Mouse (Mus musculus) ovary, adult 2 months (tissue): ENCODE measurements around the gene Mus81. TPM values are rescaled to one million over a fixed set of nuclear protein-coding genes. Genes with fewer than 3 reads are reported as not detected.

Source experiments
- polyA plus RNA-seq: library from polyadenylated mRNA; depleted of rRNA; stranded (reverse); fragments of >200 nt; gene quantifications from 2 replicates; pipeline ENCODE4 v1.2.3, GENCODE M21; 2012; rRNA removed

The Mus81 gene
- polyA plus RNA-seq: 78.2 and 88.4 TPM in 2 replicates

GRCm38 (mm10) chr19:5487768-5488550 is at the start of gene Mus81:
Mus81 (minus strand) TSS chr19:5488402.

GRCm38 (mm10) chr19:5510031-5511026 is 22.1 kb upstream of the Mus81 start, which contains the start of gene Snx32:
Snx32 (minus strand) TSS chr19:5510538.

GRCm38 (mm10) chr19:5503687-5504086 is 15.5 kb upstream of the Mus81 start, which contains the start of gene 1700020D05Rik:
1700020D05Rik (minus strand) TSS chr19:5503787.

GRCm38 (mm10) chr19:5490313-5490897 is 2.2 kb upstream of the Mus81 start, which contains the start of gene Cfl1:
Cfl1 (plus strand) TSS chr19:5490455.

GRCm38 (mm10) chr19:5473720-5474119 is 14.5 kb downstream of the Mus81 start, which contains the start of gene Efemp2:
Efemp2 (plus strand) TSS chr19:5473954.

GRCm38 (mm10) chr19:5468374-5468773 is 19.8 kb downstream of the Mus81 start, which contains the start of gene Ctsw:
Ctsw (minus strand) TSS chr19:5468507.

GRCm38 (mm10) chr19:5460465-5460911 is 27.7 kb downstream of the Mus81 start, which contains the start of gene Fibp:
Fibp (plus strand) TSS chr19:5460615.

GRCm38 (mm10) chr19:5457746-5458442 is 30.3 kb downstream of the Mus81 start, which contains the start of gene Ccdc85b:
Ccdc85b (minus strand) TSS chr19:5457894.

GRCm38 (mm10) chr19:5447515-5448353 is 40.5 kb downstream of the Mus81 start, which contains the start of gene Fosl1:
Fosl1 (plus strand) TSS chr19:5447547.

Other genes starting within 250 kb of the Mus81 start
- gene Pacs1, start 215.3 kb downstream of the Mus81 start, polyA plus RNA-seq: 59.2 and 59.9 TPM in 2 replicates
- gene Sf3b2, start 192.9 kb downstream of the Mus81 start, polyA plus RNA-seq: 146 and 169 TPM in 2 replicates
- 0.67 and 0.79 TPM in 2 replicates for gene Gal3st3, start 190.1 kb downstream of the Mus81 start, polyA plus RNA-seq
- gene Catsper1, start 152.7 kb downstream of the Mus81 start, polyA plus RNA-seq: not detected in 2 replicates
- gene Cst6, start 138.8 kb downstream of the Mus81 start, polyA plus RNA-seq: 7.1 and 12.9 TPM in 2 replicates
- 19.4 and 21.0 TPM in 2 replicates for gene Eif1ad, start 121.7 kb downstream of the Mus81 start, polyA plus RNA-seq
- 123 and 155 TPM in 2 replicates for gene Banf1, start 121.2 kb downstream of the Mus81 start, polyA plus RNA-seq
- 15.7 and 18.4 TPM in 2 replicates for gene Sart1, start 99.7 kb downstream of the Mus81 start, polyA plus RNA-seq
- gene Tsga10ip, start 85.9 kb downstream of the Mus81 start, polyA plus RNA-seq: 4.9 and 5.6 TPM in 2 replicates
- 86.3 and 111 TPM in 2 replicates for gene Drap1, start 63.4 kb downstream of the Mus81 start, polyA plus RNA-seq
- 115 and 124 TPM in 2 replicates for gene AI837181, start 63.3 kb downstream of the Mus81 start, polyA plus RNA-seq
- gene Fosl1, start 40.9 kb downstream of the Mus81 start, polyA plus RNA-seq: 4.3 and 7.9 TPM in 2 replicates
- 12.3 and 17.9 TPM in 2 replicates for gene Ccdc85b, start 30.5 kb downstream of the Mus81 start, polyA plus RNA-seq
- gene Fibp, start 27.8 kb downstream of the Mus81 start, polyA plus RNA-seq: 118 and 164 TPM in 2 replicates
- 1.5 and 2.4 TPM in 2 replicates for gene Ctsw, start 19.9 kb downstream of the Mus81 start, polyA plus RNA-seq
- 205 and 258 TPM in 2 replicates for gene Efemp2, start 14.4 kb downstream of the Mus81 start, polyA plus RNA-seq
- 447 and 670 TPM in 2 replicates for gene Cfl1, start 2.1 kb upstream of the Mus81 start, polyA plus RNA-seq
- gene 1700020D05Rik, start 15.4 kb upstream of the Mus81 start, polyA plus RNA-seq: 1.00 and 1.3 TPM in 2 replicates
- 17.6 and 19.1 TPM in 2 replicates for gene Snx32, start 22.1 kb upstream of the Mus81 start, polyA plus RNA-seq
- gene Ovol1, start 72.2 kb upstream of the Mus81 start, polyA plus RNA-seq: 0.87 and 1.1 TPM in 2 replicates
- 15.5 and 16.1 TPM in 2 replicates for gene Ap5b1, start 79.6 kb upstream of the Mus81 start, polyA plus RNA-seq
- gene Rnaseh2c, start 113.5 kb upstream of the Mus81 start, polyA plus RNA-seq: 93.6 and 93.9 TPM in 2 replicates
- gene Kat5, start 121.8 kb upstream of the Mus81 start, polyA plus RNA-seq: 56.6 and 61.2 TPM in 2 replicates
- 109 and 128 TPM in 2 replicates for gene Rela, start 149.1 kb upstream of the Mus81 start, polyA plus RNA-seq
- 110 and 149 TPM in 2 replicates for gene Sipa1, start 175.3 kb upstream of the Mus81 start, polyA plus RNA-seq
- gene Map3k11, start 200.3 kb upstream of the Mus81 start, polyA plus RNA-seq: 89.5 and 98.2 TPM in 2 replicates
- gene Pcnx3, start 200.5 kb upstream of the Mus81 start, polyA plus RNA-seq: 260 and 276 TPM in 2 replicates
- gene Kcnk7, start 216.0 kb upstream of the Mus81 start, polyA plus RNA-seq: 1.7 and 2.6 TPM in 2 replicates
- gene Ehbp1l1, start 237.9 kb upstream of the Mus81 start, polyA plus RNA-seq: 69.0 and 78.6 TPM in 2 replicates
- 391 and 451 TPM in 2 replicates for gene Fam89b, start 241.3 kb upstream of the Mus81 start, polyA plus RNA-seq